Mouse (Mus musculus): Measurements from ENCODE around the gene Fam69b. TPM values are rescaled to one million over a fixed set of nuclear protein-coding genes. Genes with fewer than 3 reads are reported as not detected.
A peak's percentile ranks its signal among the peaks of the same experiment; 100 is the strongest.
"Not testable (repeated sequence)": the region's sequence is repeated elsewhere in the genome, so short reads cannot be mapped to it uniquely, and the experiment has no call there.

Fam69b gene
- polyA plus RNA-seq, 1 experiment = 24.4 TPM

- peak overlapping the region; percentile 89 for H3K27ac ChIP-seq (replicated peaks; ENCODE audit: low read depth, low read length)
Measured at GRCm38 (mm10) chr2:26641006-26641647, 12.9 kb downstream of the Fam69b start.

GRCm38 (mm10) chr2:26643942-26644341 lies 15.7 kb downstream of the Fam69b start:
- Histone ChIP-seq H3K4me3 (ENCODE audit: insufficient read depth, low read depth, low read length) (no peak overlapping the region), H3K27ac (replicated peaks; ENCODE audit: low read depth, low read length) (no peak overlapping the region), H3K4me1 (ENCODE audit: control insufficient read depth, insufficient read depth, insufficient read length, low read length) (no peaks in the 10 kb centered on the region)

More at GRCm38 (mm10) chr2:26641006-26641647, 12.9 kb downstream of the Fam69b start:
- Histone ChIP-seq H3K4me3 (ENCODE audit: insufficient read depth, low read depth, low read length) (no peak overlapping the region), H3K4me1 (ENCODE audit: control insufficient read depth, insufficient read depth, insufficient read length, low read length) (peaks cover 4% of the 10 kb centered on the region; the same call in 1 of the 2 replicates)

- Histone ChIP-seq H3K27ac (replicated peaks; ENCODE audit: low read depth, low read length) (no peak overlapping the region), H3K4me1 (ENCODE audit: control insufficient read depth, insufficient read depth, insufficient read length, low read length) (no peaks in the 10 kb centered on the region), H3K4me3 (ENCODE audit: insufficient read depth, low read depth, low read length) (no peak overlapping the region)
Measured at GRCm38 (mm10) chr2:26646643-26647293, 18.5 kb downstream of the Fam69b start.

GRCm38 (mm10) chr2:26654687-26655086 lies 26.4 kb downstream of the Fam69b start:
- Histone ChIP-seq H3K27ac (replicated peaks; ENCODE audit: low read depth, low read length) (no peak overlapping the region), H3K4me3 (ENCODE audit: insufficient read depth, low read depth, low read length) (no peak overlapping the region), H3K4me1 (ENCODE audit: control insufficient read depth, insufficient read depth, insufficient read length, low read length) (no peaks in the 10 kb centered on the region)

- Histone ChIP-seq H3K27ac (replicated peaks; ENCODE audit: low read depth, low read length) (no peak overlapping the region), H3K4me1 (ENCODE audit: control insufficient read depth, insufficient read depth, insufficient read length, low read length) (no peaks in the 10 kb centered on the region), H3K4me3 (ENCODE audit: insufficient read depth, low read depth, low read length) (no peak overlapping the region)
Measured at GRCm38 (mm10) chr2:26657426-26657825, 29.2 kb downstream of the Fam69b start.

GRCm38 (mm10) chr2:26661143-26661752 lies 33.0 kb downstream of the Fam69b start:
- no peak overlapping the region for H3K27ac ChIP-seq (replicated peaks; ENCODE audit: low read depth, low read length)
- H3K4me1 ChIP-seq (ENCODE audit: control insufficient read depth, insufficient read depth, insufficient read length, low read length) = no peaks in the 10 kb centered on the region
- no peak overlapping the region for H3K4me3 ChIP-seq (ENCODE audit: insufficient read depth, low read depth, low read length)

- Histone ChIP-seq H3K27ac (replicated peaks; ENCODE audit: low read depth, low read length) (no peak overlapping the region), H3K4me3 (ENCODE audit: insufficient read depth, low read depth, low read length) (no peak overlapping the region), H3K4me1 (ENCODE audit: control insufficient read depth, insufficient read depth, insufficient read length, low read length) (no peaks in the 10 kb centered on the region)
Measured at GRCm38 (mm10) chr2:26661768-26662508, 33.7 kb downstream of the Fam69b start.

GRCm38 (mm10) chr2:26662509-26662882 lies 34.2 kb downstream of the Fam69b start:
- Histone ChIP-seq H3K4me1 (ENCODE audit: control insufficient read depth, insufficient read depth, insufficient read length, low read length) (no peaks in the 10 kb centered on the region), H3K27ac (replicated peaks; ENCODE audit: low read depth, low read length) (no peak overlapping the region), H3K4me3 (ENCODE audit: insufficient read depth, low read depth, low read length) (no peak overlapping the region)

GRCm38 (mm10) chr2:26663112-26663511 lies 34.9 kb downstream of the Fam69b start:
- H3K27ac ChIP-seq (replicated peaks; ENCODE audit: low read depth, low read length) = no peak overlapping the region
- H3K4me1 ChIP-seq (ENCODE audit: control insufficient read depth, insufficient read depth, insufficient read length, low read length) = no peaks in the 10 kb centered on the region
- no peak overlapping the region for H3K4me3 ChIP-seq (ENCODE audit: insufficient read depth, low read depth, low read length)

- H3K4me3 ChIP-seq (ENCODE audit: insufficient read depth, low read depth, low read length); H3K27ac ChIP-seq (replicated peaks; ENCODE audit: low read depth, low read length); H3K4me1 ChIP-seq (ENCODE audit: control insufficient read depth, insufficient read depth, insufficient read length, low read length): not testable (repeated sequence)
Measured at GRCm38 (mm10) chr2:26663551-26663950, 35.3 kb downstream of the Fam69b start.

- no peak overlapping the region for H3K4me3 ChIP-seq (ENCODE audit: insufficient read depth, low read depth, low read length)
- H3K27ac ChIP-seq (replicated peaks; ENCODE audit: low read depth, low read length) = no peak overlapping the region
- H3K4me1 ChIP-seq (ENCODE audit: control insufficient read depth, insufficient read depth, insufficient read length, low read length) = no peaks in the 10 kb centered on the region
Measured at GRCm38 (mm10) chr2:26668746-26669145, 40.5 kb downstream of the Fam69b start.

GRCm38 (mm10) chr2:26671182-26671581 lies 42.9 kb downstream of the Fam69b start, which contains the start of gene Lcn4:
Gene Lcn4 (minus strand): TSS chr2:26671282.
- Histone ChIP-seq H3K4me3 (ENCODE audit: insufficient read depth, low read depth, low read length) (no peak within 1 kb of the TSS), H3K27ac (replicated peaks; ENCODE audit: low read depth, low read length) (no peak within 1 kb of the TSS), H3K4me1 (ENCODE audit: control insufficient read depth, insufficient read depth, insufficient read length, low read length) (no peaks in the 10 kb centered on the region)
